Mouse (Mus musculus) MEL (cell line): ENCODE measurements around the gene Gorasp1.

ENCODE experiments used
- EP300 ChIP-seq, 2 experiments: IDR thresholded peaks; 2 replicates each; pipeline ENCODE4 v1.6.1; 2011; ENCODE audit warnings: improper control_type of control experiment in 2 of 2, low read length in 2 of 2, low read depth in 1 of 2, mild to moderate bottlenecking in 1 of 2
- GATA1 ChIP-seq: IDR thresholded peaks from 2 replicates; pipeline ENCODE4 v1.6.1; 2011; ENCODE audit warnings: low read depth, low read length, improper control_type of control experiment
- HCFC1 ChIP-seq: IDR thresholded peaks from 2 replicates; pipeline ENCODE4 v1.6.1; 2012; ENCODE audit warnings: low read depth, mild to moderate bottlenecking, inconsistent platforms, low read length, improper control_type of control experiment, moderate library complexity
- POLR2A ChIP-seq, 2 experiments: IDR thresholded peaks; 2 replicates each; pipeline ENCODE4 v1.6.1; 2011 to 2012; ENCODE audit warnings: low read length in 2 of 2, mild to moderate bottlenecking in 2 of 2, control low read depth in 1 of 2, improper control_type of control experiment in 1 of 2, low read depth in 1 of 2, moderate library complexity in 1 of 2; ENCODE audit not compliant: control insufficient read depth in 1 of 2, insufficient read depth in 1 of 2, poor library complexity in 1 of 2
- POLR2AphosphoS2 ChIP-seq: IDR thresholded peaks from 2 replicates; pipeline ENCODE4 v1.6.1; 2011; ENCODE audit warnings: low read length, improper control_type of control experiment
- ZC3H11A ChIP-seq: IDR thresholded peaks from 2 replicates; pipeline ENCODE4 v1.6.1; 2012; ENCODE audit warnings: low read depth, mild to moderate bottlenecking, inconsistent platforms, low read length, improper control_type of control experiment

DNA sequence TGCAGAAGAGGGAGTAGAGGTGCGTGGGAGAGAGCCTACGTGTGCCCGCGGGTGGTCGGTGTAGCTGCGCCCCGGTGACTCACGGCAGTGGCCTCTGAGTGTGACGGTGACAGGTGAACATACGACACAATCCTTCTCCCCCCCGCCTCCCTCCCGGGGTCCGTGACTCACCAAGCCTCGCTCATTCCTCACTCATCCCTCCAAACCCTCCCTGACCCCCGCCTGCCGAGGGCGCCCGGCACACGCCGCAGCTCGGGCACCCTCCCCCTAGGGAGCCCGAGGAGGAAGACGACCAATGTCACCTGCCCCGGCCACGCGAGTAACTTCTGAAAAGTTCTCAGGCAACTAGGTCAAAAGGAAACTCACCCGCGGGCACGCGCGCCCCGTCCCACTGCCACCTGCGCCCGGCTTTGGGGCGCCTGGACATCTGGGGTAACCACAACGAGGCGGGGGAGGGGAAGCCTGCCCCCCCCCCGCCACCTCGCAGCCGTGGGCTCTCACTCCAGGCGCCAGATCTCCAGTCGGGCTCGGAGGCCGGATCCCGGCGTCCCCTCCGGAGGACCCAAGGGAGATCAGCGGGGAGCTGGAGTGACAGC lies 45.7 kb upstream of the Gorasp1 start:
- TF ChIP-seq EP300 (IDR thresholded peaks at IDR 0.05; ENCODE audit: low read depth in 1 of 2, low read length in 2 of 2), result no peak
- no peak for TF ChIP-seq POLR2A (IDR thresholded peaks at IDR 0.05; ENCODE audit: control insufficient read depth in 1 of 2, insufficient read depth in 1 of 2, low read depth in 1 of 2, low read length in 2 of 2, poor library complexity in 1 of 2)
- TF ChIP-seq GATA1, result no peak
- no peak for TF ChIP-seq ZC3H11A
- no peak for TF ChIP-seq HCFC1
- TF ChIP-seq POLR2AphosphoS2, result no peak
